Mouse (Mus musculus) limb, embryonic 14.5 days (tissue): ENCODE measurements around the gene Olfr1175-ps. TPM values are rescaled to one million over a fixed set of nuclear protein-coding genes. Genes with fewer than 3 reads are reported as not detected.

ENCODE experiments used
- ATAC-seq: fragments of 200-750 bp; cut with Nextera tagmentation; 2 replicates; pipeline ENCODE4 v1.8.0; 2017; ENCODE audit warnings: low read depth, moderate number of reproducible peaks, moderate TSS enrichment; ENCODE audit not compliant: low FRiP score
- DNase-seq: peaks from one replicate; pipeline ENCODE4 v3.0.0-alpha.2; 2015; ENCODE audit warnings: low spot score
- H3K27ac ChIP-seq: fragments of 300-500 bp; sonication (generic); replicated peaks from 2 replicates; pipeline ENCODE4 v1.5.1; 2014; ENCODE audit warnings: low read depth, mild to moderate bottlenecking, low read length, moderate library complexity, mixed read lengths
- H3K27me3 ChIP-seq: fragments of 300-500 bp; sonication (generic); 2 replicates; pipeline ENCODE4 v1.6.1; 2014; ENCODE audit warnings: low read length, mixed read lengths; ENCODE audit not compliant: control insufficient read depth, insufficient read depth
- H3K36me3 ChIP-seq: fragments of 300-500 bp; sonication (generic); 2 replicates; pipeline ENCODE4 v1.6.1; 2014; ENCODE audit warnings: mild to moderate bottlenecking, low read length, moderate library complexity, mixed read lengths; ENCODE audit not compliant: control insufficient read depth, insufficient read depth
- H3K4me1 ChIP-seq: fragments of 300-500 bp; sonication (generic); 2 replicates; pipeline ENCODE4 v1.6.1; 2014; ENCODE audit warnings: antibody characterized with exemption, low read length, mixed read lengths; ENCODE audit not compliant: control insufficient read depth, insufficient read depth
- H3K4me2 ChIP-seq: fragments of 300-500 bp; sonication (generic); replicated peaks from 2 replicates; pipeline ENCODE4 v1.6.1; 2014; ENCODE audit warnings: low read depth, mild to moderate bottlenecking, low read length, moderate library complexity; ENCODE audit not compliant: severe bottlenecking
- H3K4me3 ChIP-seq: fragments of 300-500 bp; sonication (generic); replicated peaks from 2 replicates; pipeline ENCODE4 v1.5.1; 2014; ENCODE audit warnings: low read length
- H3K9ac ChIP-seq: fragments of 300-500 bp; sonication (generic); 2 replicates; pipeline ENCODE4 v1.6.1; 2014; ENCODE audit warnings: mild to moderate bottlenecking, low read depth, low read length, moderate library complexity; ENCODE audit not compliant: severe bottlenecking
- H3K9me3 ChIP-seq: fragments of 300-500 bp; sonication (generic); 2 replicates; pipeline ENCODE4 v1.6.1; 2016; ENCODE audit warnings: low read length; ENCODE audit not compliant: control insufficient read depth
- POLR2A ChIP-seq: fragments of 200-500 bp; IDR thresholded peaks from 2 replicates; pipeline ENCODE4 v1.8.0; 2012; ENCODE audit warnings: inconsistent platforms, mild to moderate bottlenecking, moderate library complexity, borderline replicate concordance; ENCODE audit not compliant: insufficient read depth, insufficient read length; ENCODE audit errors: extremely low read depth
- WGBS: fragments of 180-500 bp; shearing (Covaris S2); extraction: QIAGEN DNeasy Blood & Tissue Kit; methylation state at CpG from one replicate; pipeline ENCODE4 v1.1.7; 2014; 5-methylcytosine and 5-hydroxymethylcytosine counted together
- polyA plus RNA-seq, 2 experiments: library from polyadenylated mRNA; depleted of rRNA in 1 of 2; stranded (reverse) in 1 of 2; unstranded in 1 of 2; fragments of >200 nt; fragmentation: Nextera tagmentation in 1 of 2; extraction: Ambion mirVana in 1 of 2; gene quantifications; 2 replicates each; pipeline versions ENCODE4 v1.2.1 to v1.2.3; 2012 to 2014

Gene Olfr1175-ps
- polyA plus RNA-seq (2012; rRNA removed) (not detected in 2 replicates), polyA plus RNA-seq (2014; fragmentation: Nextera tagmentation; extraction: Ambion mirVana) (not detected in 2 replicates)

GRCm38 (mm10) chr2:88327115-88327514, at the start of gene Olfr1175-ps:
Gene Olfr1175-ps, minus strand, starts transcription at chr2:88327215.
- Histone ChIP-seq H3K4me2 (no peak within 1 kb of the TSS), H3K9me3 (no peaks in the 10 kb centered on the region), H3K4me3 (no peak within 1 kb of the TSS), H3K9ac (no peak within 1 kb of the TSS), H3K4me1 (no peaks in the 10 kb centered on the region), H3K27ac (no peak within 1 kb of the TSS), H3K36me3 (no peaks in the 10 kb centered on the region), H3K27me3 (no peaks in the 10 kb centered on the region)
- no peak for TF ChIP-seq POLR2A
- ATAC-seq (no peak), DNase-seq (no peak)
- 79% methylated on average over 2 of the region's 2 CpGs for WGBS

DNA sequence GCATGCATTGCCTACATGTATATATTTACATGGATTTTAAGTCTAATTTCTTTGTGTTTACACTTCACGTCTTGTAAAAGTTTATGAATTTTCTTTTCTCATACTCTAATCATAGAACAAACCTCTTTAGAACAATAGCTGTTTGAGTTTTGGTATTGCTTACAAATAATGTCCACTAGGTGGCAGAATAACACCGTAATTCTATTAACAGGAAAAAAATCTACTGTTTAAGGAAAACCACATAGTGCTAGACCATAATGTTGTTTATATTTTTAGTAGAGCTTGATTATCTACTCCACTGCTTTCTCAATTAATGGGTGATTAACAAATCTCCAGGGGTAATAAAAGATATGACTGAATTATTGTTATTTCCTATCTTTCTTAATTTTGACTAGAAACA, 29.3 kb upstream of the Olfr1175-ps start:
- H3K36me3 ChIP-seq: no peaks in the 10 kb centered on the region
- no peak for TF ChIP-seq POLR2A
- H3K9me3 ChIP-seq: no peaks in the 10 kb centered on the region
- ATAC-seq: peak; percentile 44; the same call in 1 of the 2 replicates
- no peak overlapping the region for H3K9ac ChIP-seq
- H3K4me3 ChIP-seq: no peak overlapping the region
- no peak overlapping the region for H3K4me2 ChIP-seq
- WGBS: 2% methylated on average over 2 of the region's 2 CpGs
- H3K4me1 ChIP-seq: no peaks in the 10 kb centered on the region
- peak; percentile 74 for DNase-seq
- H3K27me3 ChIP-seq: no peaks in the 10 kb centered on the region
- no peak overlapping the region for H3K27ac ChIP-seq

- H3K36me3 ChIP-seq: no peaks in the 10 kb centered on the region
- ATAC-seq (no peak), DNase-seq (no peak)
- H3K27me3 ChIP-seq: no peaks in the 10 kb centered on the region
- 79% methylated on average over 1 of the region's 1 CpGs for WGBS
- no peak within 1 kb of the TSS for H3K27ac ChIP-seq
- no peak within 1 kb of the TSS for H3K4me2 ChIP-seq
- no peak within 1 kb of the TSS for H3K9ac ChIP-seq
- no peak for TF ChIP-seq POLR2A
- H3K4me1 ChIP-seq: no peaks in the 10 kb centered on the region
- no peak within 1 kb of the TSS for H3K4me3 ChIP-seq
- no peaks in the 10 kb centered on the region for H3K9me3 ChIP-seq
These were observed 19.4 kb upstream of the Olfr1175-ps start, which contains the start of gene Olfr1177-ps for GRCm38 (mm10) chr2:88346392-88346791. Gene Olfr1177-ps, minus strand, starts transcription at chr2:88346492.

DNA sequence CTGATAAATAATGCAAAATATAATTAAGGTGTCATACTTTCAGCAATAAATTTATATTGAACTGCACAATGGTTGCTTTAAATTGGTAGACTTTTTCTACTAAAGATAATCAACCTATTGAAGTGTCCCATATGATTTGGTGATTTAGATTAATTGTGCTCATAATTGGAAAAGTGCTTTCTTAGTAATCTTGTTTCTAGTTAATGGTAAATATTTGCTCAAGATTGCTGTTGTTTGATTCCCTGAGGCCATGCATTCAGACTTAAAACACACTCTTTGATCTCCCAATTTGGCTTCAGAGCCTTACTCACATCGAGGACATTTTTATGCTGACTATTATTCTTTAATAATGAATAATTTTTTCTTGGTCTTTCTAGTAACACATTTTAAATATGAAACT, 9.4 kb upstream of the Olfr1175-ps start, which contains the start of gene Olfr1176:
Gene Olfr1176 (plus strand): TSS at position 301 of the 400 bp plus-strand sequence.
- H3K27ac ChIP-seq: no peak within 1 kb of the TSS
- no peak within 1 kb of the TSS for H3K4me3 ChIP-seq
- no peak for ATAC-seq
- no peaks in the 10 kb centered on the region for H3K27me3 ChIP-seq
- no peaks in the 10 kb centered on the region for H3K4me1 ChIP-seq
- WGBS: 65% methylated on average over 1 of the region's 1 CpGs
- H3K36me3 ChIP-seq: no peaks in the 10 kb centered on the region
- DNase-seq: no peak
- no peak within 1 kb of the TSS for H3K9ac ChIP-seq
- TF ChIP-seq POLR2A: no peak
- H3K9me3 ChIP-seq: no peaks in the 10 kb centered on the region
- no peak within 1 kb of the TSS for H3K4me2 ChIP-seq

DNA sequence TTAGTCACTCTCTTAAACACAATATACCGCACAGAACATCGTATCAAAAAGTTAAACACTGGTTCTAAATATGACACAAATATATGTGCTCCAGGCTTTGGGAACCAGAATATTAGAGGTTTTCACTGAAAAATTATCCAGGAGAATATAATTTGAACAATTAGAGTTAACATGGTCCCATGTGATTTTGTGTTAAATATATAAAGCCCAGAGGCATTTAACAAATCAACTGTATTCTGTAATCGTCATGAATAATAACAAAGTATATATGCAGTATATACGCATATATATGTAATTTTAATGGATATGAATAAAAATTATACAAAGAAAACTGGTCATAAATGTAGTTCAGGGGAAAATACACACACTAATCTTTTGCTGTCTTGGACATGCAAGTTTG, 12.0 kb downstream of the Olfr1175-ps start, which contains the start of gene Olfr1174-ps:
Gene Olfr1174-ps (minus strand): TSS at position 101 of the 400 bp plus-strand sequence.
- TF ChIP-seq POLR2A: no peak
- Histone ChIP-seq H3K9me3 (no peaks in the 10 kb centered on the region), H3K4me1 (no peaks in the 10 kb centered on the region), H3K4me3 (no peak within 1 kb of the TSS), H3K27me3 (no peaks in the 10 kb centered on the region), H3K36me3 (no peaks in the 10 kb centered on the region), H3K4me2 (no peak within 1 kb of the TSS), H3K9ac (no peak within 1 kb of the TSS), H3K27ac (no peak within 1 kb of the TSS)
- ATAC-seq (no peak), DNase-seq (no peak)
- 91% methylated on average over 4 of the region's 4 CpGs for WGBS
